In genomic region chr7:16843441-16844171, GRCm38 (mm10) we compare ENCODE assay signal across 8 mouse cellular contexts. TPM values are rescaled to one million over a fixed set of nuclear protein-coding genes. Genes with fewer than 3 reads are reported as not detected.
DNase-seq lines count a peak whose midpoint lies in the region; ATAC-seq lines count a peak whose summit lies in the region.

No protein-coding gene starts in this region.

- H3K36me3 ChIP-seq in embryonic facial prominence, embryonic 15.5 days: peaks cover 32% of the 10 kb centered on the region
- peaks cover 32% of the 10 kb centered on the region for H3K36me3 ChIP-seq in hindbrain, embryonic 13.5 days
- peaks cover 19% of the 10 kb centered on the region for H3K36me3 ChIP-seq in midbrain, embryonic 16.5 days (ENCODE audit: control insufficient read depth, insufficient read depth, low read length)

- H3K9me3 ChIP-seq in embryonic facial prominence, embryonic 15.5 days (replicated peaks): no peaks in the 10 kb centered on the region
- no peaks in the 10 kb centered on the region for H3K9me3 ChIP-seq in hindbrain, embryonic 13.5 days
- H3K9me3 ChIP-seq in midbrain, embryonic 16.5 days (replicated peaks; ENCODE audit: control insufficient read depth, low read length, poor library complexity, severe bottlenecking): no peaks in the 10 kb centered on the region

- peak overlapping the region; percentile 79 for H3K9ac ChIP-seq in embryonic facial prominence, embryonic 15.5 days
- peak overlapping the region; percentile 85 for H3K9ac ChIP-seq in hindbrain, embryonic 13.5 days
- H3K9ac ChIP-seq in midbrain, embryonic 16.5 days (ENCODE audit: low read depth, low read length): peak overlapping the region; percentile 67

- H3K4me2 ChIP-seq in embryonic facial prominence, embryonic 15.5 days (replicated peaks): peak overlapping the region; percentile 93
- H3K4me2 ChIP-seq in hindbrain, embryonic 13.5 days: peak overlapping the region; percentile 93
- peak overlapping the region; percentile 98 for H3K4me2 ChIP-seq in midbrain, embryonic 16.5 days (ENCODE audit: low read length)

- peak overlapping the region; percentile 94 for H3K27ac ChIP-seq in embryonic facial prominence, embryonic 15.5 days (replicated peaks)
- peak overlapping the region; percentile 67; the same call in 1 of the 2 replicates for H3K27ac ChIP-seq in hindbrain, embryonic 13.5 days
- H3K27ac ChIP-seq in midbrain, embryonic 16.5 days (ENCODE audit: low read length): peak overlapping the region; percentile 17

- peak; percentile 45 for DNase-seq in gastrocnemius, postnatal 25 days
- no peak for DNase-seq in gastrocnemius, postnatal 10 days
- peak; percentile 58 for DNase-seq in liver
- DNase-seq in thymus, postnatal 25 days: peak; percentile 86
- DNase-seq in layer of hippocampus, adult 9-11 months: no peak

- peak overlapping the region; percentile 65 for H3K4me3 ChIP-seq in embryonic facial prominence, embryonic 15.5 days (replicated peaks)
- peak overlapping the region; percentile 57 for H3K4me3 ChIP-seq in hindbrain, embryonic 13.5 days
- H3K4me3 ChIP-seq in midbrain, embryonic 16.5 days (ENCODE audit: low read depth, low read length): peak overlapping the region; percentile 67

- no peaks in the 10 kb centered on the region for H3K27me3 ChIP-seq in embryonic facial prominence, embryonic 15.5 days
- H3K27me3 ChIP-seq in hindbrain, embryonic 13.5 days: no peaks in the 10 kb centered on the region
- no peaks in the 10 kb centered on the region for H3K27me3 ChIP-seq in midbrain, embryonic 16.5 days (ENCODE audit: control insufficient read depth, insufficient read depth, low read depth, low read length)

- under 1% methylated on average over 33 of the region's 33 CpGs for WGBS in embryonic facial prominence, embryonic 15.5 days
- 3% methylated on average over 33 of the region's 33 CpGs for WGBS in hindbrain, embryonic 13.5 days
- WGBS in midbrain, embryonic 16.5 days: 1% methylated on average over 32 of the region's 33 CpGs

- ATAC-seq in embryonic facial prominence, embryonic 15.5 days (ENCODE audit: insufficient number of reproducible peaks, low FRiP score, low TSS enrichment, low read depth): peak; percentile 39; the same call in 1 of the 2 replicates
- ATAC-seq in hindbrain, embryonic 13.5 days (ENCODE audit: low FRiP score): 0 out of 2 replicates have a peak, but pooled peaks have one; percentile 6
- peak; percentile 15 for ATAC-seq in midbrain, embryonic 16.5 days

- peaks cover 33% of the 10 kb centered on the region for H3K4me1 ChIP-seq in embryonic facial prominence, embryonic 15.5 days
- H3K4me1 ChIP-seq in hindbrain, embryonic 13.5 days (replicated peaks): peaks cover 33% of the 10 kb centered on the region
- peaks cover 22% of the 10 kb centered on the region for H3K4me1 ChIP-seq in midbrain, embryonic 16.5 days (ENCODE audit: control insufficient read depth, insufficient read depth, low read length)

RNA-seq across cellular contexts. Expression of gene Prkd2, which starts 0.9 kb away (rescaled TPM):
- total RNA-seq in gastrocnemius, postnatal 25 days (2021): 1 to 10 TPM; 5.0 to 5.3 TPM
- total RNA-seq in gastrocnemius, postnatal 10 days (2021): 10 to 100 TPM in 1 of 2 experiments, 1 to 10 TPM in 1; 9.8 to 14.0 TPM
- polyA plus RNA-seq in embryonic facial prominence, embryonic 15.5 days (2015; fragmentation: Nextera tagmentation; extraction: Ambion mirVana): 22.1 and 23.0 TPM in 2 replicates
- 6.6 and 7.3 TPM in 2 replicates for polyA plus RNA-seq in hindbrain, embryonic 13.5 days (2015; fragmentation: Nextera tagmentation; extraction: Ambion mirVana)
- 6.0 and 6.9 TPM in 2 replicates for polyA plus RNA-seq in midbrain, embryonic 16.5 days (2015; fragmentation: Nextera tagmentation; extraction: Ambion mirVana)

RNA-seq across cellular contexts. Expression of gene Fkrp, which starts 27.1 kb away (rescaled TPM):
- total RNA-seq in gastrocnemius, postnatal 25 days (2021): 10 to 100 TPM; 35.7 to 42.3 TPM
- total RNA-seq in gastrocnemius, postnatal 10 days (2021): 10 to 100 TPM; 23.2 to 23.3 TPM
- 27.8 and 30.3 TPM in 2 replicates for polyA plus RNA-seq in embryonic facial prominence, embryonic 15.5 days (2015; fragmentation: Nextera tagmentation; extraction: Ambion mirVana)
- 43.6 and 45.3 TPM in 2 replicates for polyA plus RNA-seq in hindbrain, embryonic 13.5 days (2015; fragmentation: Nextera tagmentation; extraction: Ambion mirVana)
- 52.1 and 53.8 TPM in 2 replicates for polyA plus RNA-seq in midbrain, embryonic 16.5 days (2015; fragmentation: Nextera tagmentation; extraction: Ambion mirVana)

RNA-seq across cellular contexts. Expression of gene Strn4, which starts 27.9 kb away (rescaled TPM):
- total RNA-seq in gastrocnemius, postnatal 25 days (2021): 10 to 100 TPM; 13.2 to 22.4 TPM
- 10 to 100 TPM; 42.3 to 46.1 TPM for total RNA-seq in gastrocnemius, postnatal 10 days (2021)
- 108 and 114 TPM in 2 replicates for polyA plus RNA-seq in embryonic facial prominence, embryonic 15.5 days (2015; fragmentation: Nextera tagmentation; extraction: Ambion mirVana)
- polyA plus RNA-seq in hindbrain, embryonic 13.5 days (2015; fragmentation: Nextera tagmentation; extraction: Ambion mirVana): 159 and 172 TPM in 2 replicates
- polyA plus RNA-seq in midbrain, embryonic 16.5 days (2015; fragmentation: Nextera tagmentation; extraction: Ambion mirVana): 185 and 199 TPM in 2 replicates

RNA-seq across cellular contexts. Expression of gene Dact3, which starts 31.5 kb away (rescaled TPM):
- 1 to 10 TPM; 1.9 to 2.3 TPM for total RNA-seq in gastrocnemius, postnatal 25 days (2021)
- 10 to 100 TPM in 1 of 2 experiments, 1 to 10 TPM in 1; 9.5 to 10.9 TPM for total RNA-seq in gastrocnemius, postnatal 10 days (2021)
- polyA plus RNA-seq in embryonic facial prominence, embryonic 15.5 days (2015; fragmentation: Nextera tagmentation; extraction: Ambion mirVana): 5.4 and 6.3 TPM in 2 replicates
- 2.8 and 2.9 TPM in 2 replicates for polyA plus RNA-seq in hindbrain, embryonic 13.5 days (2015; fragmentation: Nextera tagmentation; extraction: Ambion mirVana)
- 2.6 and 3.0 TPM in 2 replicates for polyA plus RNA-seq in midbrain, embryonic 16.5 days (2015; fragmentation: Nextera tagmentation; extraction: Ambion mirVana)

RNA-seq across cellular contexts. Expression of gene Gng8, which starts 48.0 kb away (rescaled TPM):
- total RNA-seq in gastrocnemius, postnatal 25 days (2021): not detected
- total RNA-seq in gastrocnemius, postnatal 10 days (2021): 1 to 10 TPM; 1.3 to 2.7 TPM
- 27.8 and 36.3 TPM in 2 replicates for polyA plus RNA-seq in embryonic facial prominence, embryonic 15.5 days (2015; fragmentation: Nextera tagmentation; extraction: Ambion mirVana)
- 6.1 and 8.2 TPM in 2 replicates for polyA plus RNA-seq in hindbrain, embryonic 13.5 days (2015; fragmentation: Nextera tagmentation; extraction: Ambion mirVana)
- polyA plus RNA-seq in midbrain, embryonic 16.5 days (2015; fragmentation: Nextera tagmentation; extraction: Ambion mirVana): 14.0 and 49.2 TPM in 2 replicates

Comparison
In these comparisons a context has a peak if more than half of its experiments do, and no peak if none do; other contexts are left out.
1. DNase-seq: peak in gastrocnemius, postnatal 25 days (single experiment), liver (single experiment) and thymus, postnatal 25 days (single experiment); none in gastrocnemius, postnatal 10 days (single experiment) and layer of hippocampus, adult 9-11 months (single experiment).
2. H3K27ac ChIP-seq: peak in every context shown above with its lines; median percentile 94 in embryonic facial prominence, embryonic 15.5 days; 67 in hindbrain, embryonic 13.5 days; 17 in midbrain, embryonic 16.5 days.
3. Peak in every context shown above with its lines, with median percentiles within 50 percentile points of each other: ATAC-seq, H3K4me2 ChIP-seq, H3K4me3 ChIP-seq and H3K9ac ChIP-seq.